Mouse (Mus musculus) small intestine, adult 2 months (tissue): ENCODE measurements at regions not wholly inside any gene's neighbourhood (a gene's known extent, or its start where the extent isn't known, plus 50 kb on each side); places are given as distances from the start of the nearest gene placed in this dataset.

Source experiments
- CTCF ChIP-seq: fragments of 200-500 bp; IDR thresholded peaks from 2 replicates; pipeline ENCODE4 v1.5.1; 2012; ENCODE audit warnings: low read depth, mild to moderate bottlenecking, control low read depth, inconsistent platforms, low read length, moderate library complexity, mixed read lengths; ENCODE audit not compliant: insufficient replicate concordance, insufficient read length; ENCODE audit errors: extremely low read depth
- POLR2A ChIP-seq: fragments of 200-500 bp; IDR thresholded peaks from 2 replicates; pipeline ENCODE4 v1.6.1; 2012; ENCODE audit warnings: low read depth, mild to moderate bottlenecking, control low read depth, inconsistent platforms, low read length, moderate library complexity

DNA sequence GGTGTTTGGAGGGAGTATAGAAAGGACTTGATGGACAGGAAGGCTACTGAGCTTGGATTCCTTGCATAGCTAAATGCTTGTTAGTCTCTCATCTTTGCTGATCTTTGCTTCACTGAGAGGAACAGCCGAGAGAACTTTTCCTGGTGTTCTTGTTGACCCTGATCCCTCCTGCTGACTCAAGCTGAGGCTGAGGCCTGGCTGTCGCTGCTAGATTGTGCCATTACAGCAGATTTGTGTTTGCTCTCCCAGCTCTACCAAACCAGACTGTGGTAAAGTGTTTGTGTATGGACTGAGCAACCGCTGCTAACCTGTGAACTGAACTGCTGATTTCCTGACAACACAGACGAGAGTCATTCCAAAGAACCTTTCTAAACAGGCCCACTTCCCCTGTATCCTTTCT lies 375.2 kb downstream of the Prdm2 start:
- TF ChIP-seq POLR2A: no peak
- no peak for TF ChIP-seq CTCF
